Mouse (Mus musculus) heart, embryonic 10.5 days (tissue): ENCODE measurements around the gene Mrtfa. TPM values are rescaled to one million over a fixed set of nuclear protein-coding genes. Genes with fewer than 3 reads are reported as not detected.
A peak's percentile ranks its signal among the peaks of the same experiment; 100 is the strongest.

Experiments used
- DNase-seq: peaks from one replicate; pipeline ENCODE4 v3.0.0-alpha.2; 2017; ENCODE audit warnings: low spot score
- H3K27ac ChIP-seq: fragments of 300-500 bp; sonication (generic); 2 replicates; pipeline ENCODE4 v1.5.1; 2016; ENCODE audit warnings: mild to moderate bottlenecking
- H3K27me3 ChIP-seq: fragments of 300-500 bp; sonication (generic); 2 replicates; pipeline ENCODE4 v1.6.1; 2016; ENCODE audit warnings: mild to moderate bottlenecking; ENCODE audit not compliant: poor library complexity, insufficient read depth, severe bottlenecking
- H3K36me3 ChIP-seq: fragments of 300-500 bp; sonication (generic); 2 replicates; pipeline ENCODE4 v1.6.1; 2016; ENCODE audit warnings: mild to moderate bottlenecking, moderate library complexity
- H3K4me1 ChIP-seq: fragments of 300-500 bp; sonication (generic); 2 replicates; pipeline ENCODE4 v1.6.1; 2016; ENCODE audit warnings: mild to moderate bottlenecking
- H3K4me3 ChIP-seq: fragments of 300-500 bp; sonication (generic); 2 replicates; pipeline ENCODE4 v1.5.1; 2016; ENCODE audit warnings: mild to moderate bottlenecking, moderate library complexity
- H3K9me3 ChIP-seq: fragments of 300-500 bp; sonication (generic); 2 replicates; pipeline ENCODE4 v1.6.1; 2016; ENCODE audit warnings: mild to moderate bottlenecking, moderate library complexity
- WGBS: fragments of 180-500 bp; shearing (Covaris S2); methylation state at CpG from one replicate; pipeline ENCODE4 v1.1.7; 2016; 5-methylcytosine and 5-hydroxymethylcytosine counted together
- polyA plus RNA-seq: library from polyadenylated mRNA; unstranded; fragments of >200 nt; fragmentation: Nextera tagmentation; extraction: Ambion mirVana; gene quantifications from 2 replicates; pipeline ENCODE4 v1.2.1, GENCODE M21; 2016

Gene Mrtfa
- polyA plus RNA-seq, 1 experiment from 2014 or later = 26.9 TPM

- Histone ChIP-seq H3K27ac (no peak overlapping the region), H3K27me3 (no peaks in the 10 kb centered on the region), H3K4me1 (peaks cover 21% of the 10 kb centered on the region), H3K36me3 (no peaks in the 10 kb centered on the region), H3K4me3 (no peak overlapping the region), H3K9me3 (no peaks in the 10 kb centered on the region)
- 87% methylated on average over 9 of the region's 9 CpGs for WGBS
- DNase-seq = no peak
These were observed 25.8 kb downstream of the Mrtfa start for GRCm38 (mm10) chr15:81164560-81165310.

DNA sequence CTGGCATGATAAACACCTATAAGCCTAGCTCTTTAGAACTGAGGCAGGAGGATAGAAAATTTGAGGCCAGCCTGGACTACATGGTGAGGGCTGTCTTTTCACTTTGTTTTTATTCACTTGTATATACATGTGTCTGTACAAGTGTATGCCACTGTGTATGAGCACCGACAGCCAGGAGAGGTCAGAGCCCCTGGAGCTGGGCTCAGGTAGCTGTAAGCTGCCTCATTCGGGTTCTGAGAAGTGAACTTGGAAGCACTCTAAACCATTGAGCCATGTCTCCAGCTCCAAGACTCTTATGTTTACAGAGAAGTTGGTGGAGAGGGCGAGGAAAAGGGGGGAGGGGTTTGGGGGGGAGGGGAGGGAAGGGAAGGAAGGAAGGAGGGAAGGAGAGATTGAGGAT, 29.0 kb downstream of the Mrtfa start:
- Histone ChIP-seq H3K36me3 (no peaks in the 10 kb centered on the region), H3K4me3 (no peak overlapping the region), H3K27me3 (no peaks in the 10 kb centered on the region), H3K27ac (no peak overlapping the region), H3K9me3 (no peaks in the 10 kb centered on the region), H3K4me1 (peaks cover 16% of the 10 kb centered on the region)
- no peak for DNase-seq
- WGBS = 80% methylated on average over 3 of the region's 3 CpGs

GRCm38 (mm10) chr15:81160677-81161076, 29.9 kb downstream of the Mrtfa start:
- Histone ChIP-seq H3K4me1 (peaks cover 16% of the 10 kb centered on the region), H3K4me3 (no peak overlapping the region), H3K27ac (no peak overlapping the region), H3K9me3 (no peaks in the 10 kb centered on the region), H3K36me3 (no peaks in the 10 kb centered on the region), H3K27me3 (no peaks in the 10 kb centered on the region)
- DNase-seq = no peak
- WGBS = 79% methylated on average over 4 of the region's 4 CpGs

- Histone ChIP-seq H3K9me3 (no peaks in the 10 kb centered on the region), H3K4me1 (peaks cover 19% of the 10 kb centered on the region), H3K27ac (no peak overlapping the region), H3K27me3 (no peaks in the 10 kb centered on the region), H3K36me3 (no peaks in the 10 kb centered on the region), H3K4me3 (no peak overlapping the region)
- 87% methylated on average over 7 of the region's 7 CpGs for WGBS
- no peak for DNase-seq
These were observed 31.3 kb downstream of the Mrtfa start for GRCm38 (mm10) chr15:81159212-81159611.

DNA sequence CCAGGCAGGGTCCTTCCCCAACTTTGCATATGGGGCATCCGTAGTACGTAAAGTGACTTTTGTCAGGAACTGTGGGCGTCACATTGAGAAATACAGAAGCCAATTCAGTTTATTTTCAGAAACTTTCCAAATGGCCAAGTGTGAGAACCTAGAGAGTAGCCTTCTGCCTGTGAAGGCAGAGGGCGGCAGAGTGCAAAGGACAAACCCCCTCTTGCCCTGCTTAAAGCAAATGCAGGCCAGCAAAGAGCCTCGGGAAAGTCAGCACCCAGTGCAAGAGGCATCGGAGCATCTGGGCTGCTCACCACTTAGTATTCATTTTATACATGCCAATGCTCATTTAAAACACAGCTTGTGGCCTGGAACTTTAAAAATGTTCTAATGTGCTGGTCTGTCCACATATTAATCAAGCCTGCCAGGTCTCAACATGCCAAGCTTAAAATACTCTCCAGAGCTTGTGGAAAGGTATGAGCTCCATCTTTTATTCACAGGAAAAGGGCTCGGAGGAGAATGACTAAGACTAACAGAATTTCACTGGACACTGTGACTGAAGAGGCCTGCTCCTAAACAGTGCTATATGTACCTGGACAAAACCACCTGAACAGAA, 31.9 kb downstream of the Mrtfa start:
- Histone ChIP-seq H3K9me3 (no peaks in the 10 kb centered on the region), H3K36me3 (no peaks in the 10 kb centered on the region), H3K27ac (no peak overlapping the region), H3K4me3 (no peak overlapping the region), H3K27me3 (no peaks in the 10 kb centered on the region), H3K4me1 (peaks cover 19% of the 10 kb centered on the region)
- DNase-seq = no peak
- 72% methylated on average over 7 of the region's 7 CpGs for WGBS

GRCm38 (mm10) chr15:81156453-81156852, 34.1 kb downstream of the Mrtfa start:
- Histone ChIP-seq H3K36me3 (no peaks in the 10 kb centered on the region), H3K4me3 (no peak overlapping the region), H3K27ac (no peak overlapping the region), H3K9me3 (no peaks in the 10 kb centered on the region), H3K27me3 (no peaks in the 10 kb centered on the region), H3K4me1 (peaks cover 12% of the 10 kb centered on the region)
- no peak for DNase-seq
- 81% methylated on average over 2 of the region's 2 CpGs for WGBS

GRCm38 (mm10) chr15:81155845-81156244, 34.7 kb downstream of the Mrtfa start:
- H3K36me3 ChIP-seq = no peaks in the 10 kb centered on the region
- no peak overlapping the region for H3K4me3 ChIP-seq
- no peaks in the 10 kb centered on the region for H3K9me3 ChIP-seq
- WGBS = 93% methylated on average over 3 of the region's 3 CpGs
- H3K4me1 ChIP-seq = peaks cover 12% of the 10 kb centered on the region
- DNase-seq = no peak
- no peak overlapping the region for H3K27ac ChIP-seq
- no peaks in the 10 kb centered on the region for H3K27me3 ChIP-seq

DNA sequence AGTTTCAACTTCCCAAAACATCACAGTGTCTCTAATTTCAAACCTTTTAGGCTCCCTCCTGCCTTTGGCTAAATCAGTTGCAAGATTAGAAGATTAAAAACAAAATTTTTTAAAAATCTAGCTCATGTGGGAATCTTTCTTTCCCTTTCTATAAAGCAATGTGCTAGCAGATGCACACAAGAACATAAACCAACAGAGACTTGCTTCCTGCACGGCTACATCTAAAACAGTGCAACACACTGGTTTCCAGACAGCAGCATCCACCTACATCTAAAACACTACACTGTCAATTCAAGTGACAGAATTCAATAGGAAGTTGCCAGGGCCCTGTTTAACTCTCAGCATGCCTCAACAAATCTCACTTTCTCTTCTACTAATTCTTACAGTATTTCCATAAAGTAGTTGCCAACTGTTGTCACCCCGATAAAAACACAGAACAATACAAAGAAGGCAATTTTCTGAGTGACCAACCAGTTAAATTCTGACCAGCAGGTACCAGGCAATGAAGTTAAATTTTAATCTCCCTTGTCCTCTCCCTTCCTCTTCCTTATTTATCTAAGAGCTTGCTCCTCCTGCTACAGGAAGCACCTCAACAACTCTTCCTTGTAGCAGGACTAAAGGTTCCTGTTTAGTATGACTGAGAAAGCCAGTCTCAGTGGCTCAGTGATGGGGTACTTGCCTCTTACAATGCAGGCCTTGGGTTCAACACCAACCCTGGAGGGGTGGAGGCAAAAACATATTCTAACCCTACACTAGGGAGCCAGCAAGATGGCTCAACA, 35.5 kb downstream of the Mrtfa start:
- H3K4me1 ChIP-seq = peaks cover 12% of the 10 kb centered on the region
- H3K27me3 ChIP-seq = no peaks in the 10 kb centered on the region
- no peak overlapping the region for H3K4me3 ChIP-seq
- H3K9me3 ChIP-seq = no peaks in the 10 kb centered on the region
- 82% methylated on average over 2 of the region's 2 CpGs for WGBS
- H3K27ac ChIP-seq = no peak overlapping the region
- no peaks in the 10 kb centered on the region for H3K36me3 ChIP-seq
- DNase-seq = no peak

DNA sequence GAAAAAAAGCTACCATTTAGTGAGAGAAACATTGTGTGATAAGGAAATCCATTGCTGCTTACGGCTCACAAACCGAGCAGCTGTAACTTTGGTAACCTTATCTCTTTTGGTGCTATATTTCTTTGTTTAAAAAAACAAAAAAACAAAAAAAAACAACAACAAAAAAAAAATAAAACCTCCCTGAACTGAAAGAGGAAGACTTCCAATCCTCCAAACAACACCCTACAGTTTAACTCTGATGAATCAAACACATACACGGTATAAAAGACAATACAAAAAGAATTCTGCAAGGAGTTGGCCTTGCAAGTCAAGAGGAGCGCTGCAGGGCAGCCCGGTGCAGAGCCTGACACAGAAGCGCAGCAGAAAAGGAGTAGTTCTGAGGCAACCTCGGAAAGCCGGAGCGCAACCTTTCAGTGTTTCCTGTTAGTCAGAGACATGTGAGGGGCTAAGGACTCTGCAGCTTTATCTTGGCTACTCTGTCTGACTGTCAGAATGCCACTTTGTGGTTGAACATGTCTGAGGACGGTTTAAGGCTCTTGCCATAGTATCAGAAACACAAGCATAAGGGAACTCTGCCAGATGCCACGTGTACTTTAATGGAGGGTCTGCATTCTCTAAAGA, 48.5 kb downstream of the Mrtfa start:
- no peak for DNase-seq
- no peak overlapping the region for H3K4me3 ChIP-seq
- no peaks in the 10 kb centered on the region for H3K9me3 ChIP-seq
- H3K27me3 ChIP-seq = no peaks in the 10 kb centered on the region
- H3K27ac ChIP-seq = no peak overlapping the region
- no peaks in the 10 kb centered on the region for H3K36me3 ChIP-seq
- 61% methylated on average over 11 of the region's 11 CpGs for WGBS
- H3K4me1 ChIP-seq = peaks cover 7% of the 10 kb centered on the region; the same call in 1 of the 2 replicates

DNA sequence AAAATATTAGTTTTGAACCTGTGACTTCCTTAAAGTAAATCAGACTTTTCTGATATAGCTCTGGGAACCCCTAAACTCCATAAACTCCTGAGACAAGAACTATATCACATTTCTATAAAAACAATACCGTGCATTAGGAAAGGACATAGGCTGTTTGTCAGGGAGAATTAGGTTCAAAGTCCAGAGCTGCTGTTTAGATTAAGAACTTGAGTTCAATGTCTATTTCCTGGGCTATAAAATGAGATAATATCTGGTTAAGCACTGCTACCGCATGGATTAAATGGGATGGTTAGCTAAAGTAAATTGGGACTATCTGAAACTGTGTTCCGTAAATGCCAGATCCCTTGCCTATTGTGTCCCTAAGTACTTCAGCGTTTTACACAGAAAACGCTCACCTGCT, 50.6 kb downstream of the Mrtfa start:
- Histone ChIP-seq H3K4me3 (no peak overlapping the region), H3K27ac (no peak overlapping the region), H3K27me3 (no peaks in the 10 kb centered on the region), H3K4me1 (peaks cover 7% of the 10 kb centered on the region; the same call in 1 of the 2 replicates), H3K9me3 (no peaks in the 10 kb centered on the region), H3K36me3 (no peaks in the 10 kb centered on the region)
- DNase-seq = no peak
- WGBS = 90% methylated on average over 5 of the region's 5 CpGs

GRCm38 (mm10) chr15:81137298-81137697, 53.3 kb downstream of the Mrtfa start:
- peaks cover 14% of the 10 kb centered on the region for H3K4me1 ChIP-seq
- DNase-seq = peak; percentile 71
- WGBS = 18% methylated on average over 6 of the region's 6 CpGs
- no peaks in the 10 kb centered on the region for H3K9me3 ChIP-seq
- no peak overlapping the region for H3K27ac ChIP-seq
- no peaks in the 10 kb centered on the region for H3K36me3 ChIP-seq
- H3K27me3 ChIP-seq = no peaks in the 10 kb centered on the region
- H3K4me3 ChIP-seq = no peak overlapping the region

GRCm38 (mm10) chr15:81133781-81134180, 56.8 kb downstream of the Mrtfa start:
- peaks cover 19% of the 10 kb centered on the region for H3K4me1 ChIP-seq
- no peaks in the 10 kb centered on the region for H3K27me3 ChIP-seq
- no peaks in the 10 kb centered on the region for H3K9me3 ChIP-seq
- H3K4me3 ChIP-seq = no peak overlapping the region
- H3K36me3 ChIP-seq = no peaks in the 10 kb centered on the region
- WGBS = 92% methylated on average over 2 of the region's 2 CpGs
- DNase-seq = peak; percentile 68
- no peak overlapping the region for H3K27ac ChIP-seq

DNA sequence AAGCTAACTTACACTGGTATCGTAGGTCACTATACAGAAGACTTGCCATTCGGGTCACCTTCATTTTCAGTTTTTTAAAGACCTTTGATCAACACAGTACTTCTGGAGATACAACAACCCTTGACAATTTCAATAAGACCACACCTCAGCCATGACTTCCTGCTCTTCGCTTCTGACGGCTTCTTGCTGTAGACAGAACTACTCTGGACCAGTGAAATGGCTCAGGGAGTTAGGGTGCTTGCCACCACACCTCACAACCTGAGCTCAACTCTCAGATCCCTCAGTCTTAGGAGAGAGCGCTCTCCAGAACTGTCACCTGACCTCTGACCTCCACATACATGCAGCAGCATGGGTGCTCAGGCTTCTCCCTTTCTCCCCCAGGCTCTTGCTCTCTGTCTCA, 59.4 kb downstream of the Mrtfa start:
- peaks cover 11% of the 10 kb centered on the region for H3K4me1 ChIP-seq

More for the DNA sequence above, 59.4 kb downstream of the Mrtfa start:
- H3K36me3 ChIP-seq = no peaks in the 10 kb centered on the region
- H3K27me3 ChIP-seq = no peaks in the 10 kb centered on the region
- peak; percentile 57 for DNase-seq
- H3K27ac ChIP-seq = no peak overlapping the region
- WGBS = 86% methylated on average over 5 of the region's 5 CpGs
- H3K4me3 ChIP-seq = no peak overlapping the region
- H3K9me3 ChIP-seq = no peaks in the 10 kb centered on the region
